Mouse (Mus musculus): ENCODE data around the gene Gm3893. TPM values are rescaled to one million over a fixed set of nuclear protein-coding genes. Genes with fewer than 3 reads are reported as not detected.
"Not testable (repeated sequence)": the region's sequence is repeated elsewhere in the genome, so short reads cannot be mapped to it uniquely, and the experiment has no call there.

Gm3893 gene
- not detected in 2 replicates for polyA plus RNA-seq (2014; fragmentation: Nextera tagmentation; extraction: Ambion mirVana)

DNA sequence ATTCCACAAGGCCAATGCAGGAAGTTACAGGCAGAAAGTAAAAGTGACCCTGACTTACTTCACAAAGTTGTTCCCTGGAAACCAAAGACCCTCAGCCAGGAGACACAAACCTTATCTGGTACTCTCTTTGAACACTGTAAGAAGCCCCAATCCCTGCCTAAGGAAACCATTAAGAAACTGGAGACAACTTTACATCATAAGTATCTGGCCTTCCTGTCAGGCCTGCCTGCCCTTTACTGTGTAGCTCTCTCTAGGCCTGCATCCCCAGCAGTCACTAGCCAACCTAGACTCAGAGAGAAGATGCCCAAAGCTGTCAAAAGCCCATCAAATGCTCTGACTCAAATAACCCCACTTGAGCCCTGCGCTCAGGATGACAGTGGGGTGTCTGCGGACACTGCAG is at the start of gene Gm3893:
Gm3893 (plus strand) TSS at position 301 of the 400 bp plus-strand sequence.
- not testable (repeated sequence) for H3K4me1 ChIP-seq (ENCODE audit: control insufficient read depth, insufficient read depth, low read length); H3K36me3 ChIP-seq (ENCODE audit: control insufficient read depth, insufficient read depth, low read length); H3K9me3 ChIP-seq (replicated peaks; ENCODE audit: control insufficient read depth, low read length); H3K27ac ChIP-seq (ENCODE audit: low read depth, low read length); H3K4me3 ChIP-seq (ENCODE audit: low read depth, low read length); H3K4me2 ChIP-seq; H3K9ac ChIP-seq (ENCODE audit: low read depth, low read length); ATAC-seq (replicated peaks; ENCODE audit: insufficient number of reproducible peaks, low FRiP score, low TSS enrichment); H3K27me3 ChIP-seq (ENCODE audit: control insufficient read depth, insufficient read depth, low read length)
- no CpG with 5 or more reads among the region's 2 CpGs for WGBS (ENCODE audit: insufficient replicate concordance)

DNA sequence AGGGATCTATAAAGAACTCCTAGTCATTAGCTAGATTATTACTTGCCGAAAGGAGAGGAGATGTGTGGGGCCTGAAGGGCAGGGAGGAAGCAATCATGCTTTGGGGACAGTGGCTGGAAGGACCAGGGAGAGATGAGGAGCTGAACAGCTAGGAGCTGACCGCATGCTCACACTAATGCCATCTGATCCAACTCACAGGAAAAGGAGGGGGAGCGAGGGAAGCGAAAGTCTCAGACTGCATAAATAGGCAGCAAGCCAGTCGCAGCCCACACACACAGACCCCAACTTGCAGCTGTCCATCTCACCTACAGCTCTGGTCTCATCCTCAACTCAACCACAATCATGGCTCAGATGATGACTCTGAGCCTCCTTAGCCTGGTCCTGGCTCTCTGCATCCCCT is 23.5 kb downstream of the Gm3893 start, which contains the start of gene Gm13304:
Gm13304 (plus strand) TSS at position 301 of the 400 bp plus-strand sequence.
- H3K27ac ChIP-seq (ENCODE audit: low read depth, low read length); ATAC-seq (replicated peaks; ENCODE audit: insufficient number of reproducible peaks, low FRiP score, low TSS enrichment); H3K4me1 ChIP-seq (ENCODE audit: control insufficient read depth, insufficient read depth, low read length); H3K9me3 ChIP-seq (replicated peaks; ENCODE audit: control insufficient read depth, low read length); H3K36me3 ChIP-seq (ENCODE audit: control insufficient read depth, insufficient read depth, low read length); H3K27me3 ChIP-seq (ENCODE audit: control insufficient read depth, insufficient read depth, low read length); H3K9ac ChIP-seq (ENCODE audit: low read depth, low read length); H3K4me2 ChIP-seq; H3K4me3 ChIP-seq (ENCODE audit: low read depth, low read length): not testable (repeated sequence)
- no CpG with 5 or more reads among the region's 5 CpGs for WGBS (ENCODE audit: insufficient replicate concordance)

Other genes starting within 250 kb of the Gm3893 start
- not detected in 2 replicates for gene Gm21541, start 187.6 kb upstream of the Gm3893 start, polyA plus RNA-seq (2014; fragmentation: Nextera tagmentation; extraction: Ambion mirVana)
- 0.83 and 1.9 TPM in 2 replicates for gene Gm20878, start 149.6 kb upstream of the Gm3893 start, polyA plus RNA-seq (2014; fragmentation: Nextera tagmentation; extraction: Ambion mirVana)
- gene Fam205a4, start 125.1 kb upstream of the Gm3893 start, polyA plus RNA-seq (2014; fragmentation: Nextera tagmentation; extraction: Ambion mirVana): not detected in 2 replicates
- not detected in 2 replicates for gene Gm21093, start 56.5 kb upstream of the Gm3893 start, polyA plus RNA-seq (2014; fragmentation: Nextera tagmentation; extraction: Ambion mirVana)
- 0.56 TPM in 1 of 2 replicates, not detected in the other for gene Gm13304, start 23.6 kb downstream of the Gm3893 start, polyA plus RNA-seq (2014; fragmentation: Nextera tagmentation; extraction: Ambion mirVana)
- not detected in 2 replicates for gene Gm13306, start 62.2 kb downstream of the Gm3893 start, polyA plus RNA-seq (2014; fragmentation: Nextera tagmentation; extraction: Ambion mirVana)
- gene Gm13305, start 77.4 kb downstream of the Gm3893 start, polyA plus RNA-seq (2014; fragmentation: Nextera tagmentation; extraction: Ambion mirVana): 0.56 TPM in 1 of 2 replicates, not detected in the other
- gene Gm10600, start 149.4 kb downstream of the Gm3893 start, polyA plus RNA-seq (2014; fragmentation: Nextera tagmentation; extraction: Ambion mirVana): not detected in 2 replicates
- gene Ccl21b, start 164.6 kb downstream of the Gm3893 start, polyA plus RNA-seq (2014; fragmentation: Nextera tagmentation; extraction: Ambion mirVana): not detected in 2 replicates
- not detected in 2 replicates for gene Gm21953, start 203.1 kb downstream of the Gm3893 start, polyA plus RNA-seq (2014; fragmentation: Nextera tagmentation; extraction: Ambion mirVana)
- gene Fam205a3, start 227.1 kb downstream of the Gm3893 start, polyA plus RNA-seq (2014; fragmentation: Nextera tagmentation; extraction: Ambion mirVana): 0.06 and 0.07 TPM in 2 replicates